Mouse (Mus musculus): ENCODE data around the gene Grap2. TPM values are rescaled to one million over a fixed set of nuclear protein-coding genes. Genes with fewer than 3 reads are reported as not detected.

Gene Grap2
- 3.6 and 4.3 TPM in 2 replicates for total RNA-seq (2015)
- total RNA-seq (2017): 7.3 and 7.4 TPM in 2 replicates

GRCm38 (mm10) chr15:80572291-80572690, at the start of gene Grap2:
Gene Grap2, plus strand, starts transcription at chr15:80572594.
- peak; percentile 95 for ATAC-seq (ENCODE audit: poor library complexity, severe bottlenecking)

GRCm38 (mm10) chr15:80529955-80530869, 42.2 kb upstream of the Grap2 start:
- no peak for ATAC-seq (ENCODE audit: poor library complexity, severe bottlenecking)

- no peak for ATAC-seq (ENCODE audit: poor library complexity, severe bottlenecking)
Measured at GRCm38 (mm10) chr15:80531026-80531425, 41.4 kb upstream of the Grap2 start.

- ATAC-seq (ENCODE audit: poor library complexity, severe bottlenecking): no peak
Measured at GRCm38 (mm10) chr15:80532281-80533072, 39.9 kb upstream of the Grap2 start.

GRCm38 (mm10) chr15:80533274-80533673, 39.1 kb upstream of the Grap2 start:
- ATAC-seq (ENCODE audit: poor library complexity, severe bottlenecking): no peak

- ATAC-seq (ENCODE audit: poor library complexity, severe bottlenecking): no peak
Measured at GRCm38 (mm10) chr15:80536051-80536450, 36.3 kb upstream of the Grap2 start.

- ATAC-seq (ENCODE audit: poor library complexity, severe bottlenecking): no peak
Measured at GRCm38 (mm10) chr15:80538075-80538474, 34.3 kb upstream of the Grap2 start.

- no peak for ATAC-seq (ENCODE audit: poor library complexity, severe bottlenecking)
Measured at GRCm38 (mm10) chr15:80538671-80539340, 33.6 kb upstream of the Grap2 start.

GRCm38 (mm10) chr15:80544115-80544514, 28.3 kb upstream of the Grap2 start:
- ATAC-seq (ENCODE audit: poor library complexity, severe bottlenecking): 0 out of 2 replicates have a peak, but pooled peaks have one; percentile 38

GRCm38 (mm10) chr15:80545430-80545829, 27.0 kb upstream of the Grap2 start:
- ATAC-seq (ENCODE audit: poor library complexity, severe bottlenecking): no peak

GRCm38 (mm10) chr15:80554860-80555822, 17.3 kb upstream of the Grap2 start:
- no peak for ATAC-seq (ENCODE audit: poor library complexity, severe bottlenecking)

- ATAC-seq (ENCODE audit: poor library complexity, severe bottlenecking): no peak
Measured at GRCm38 (mm10) chr15:80556021-80556420, 16.4 kb upstream of the Grap2 start.

GRCm38 (mm10) chr15:80557745-80558144, 14.6 kb upstream of the Grap2 start:
- ATAC-seq (ENCODE audit: poor library complexity, severe bottlenecking): no peak

GRCm38 (mm10) chr15:80559534-80559933, 12.9 kb upstream of the Grap2 start:
- ATAC-seq (ENCODE audit: poor library complexity, severe bottlenecking): no peak

GRCm38 (mm10) chr15:80559978-80560377, 12.4 kb upstream of the Grap2 start:
- ATAC-seq (ENCODE audit: poor library complexity, severe bottlenecking): no peak

GRCm38 (mm10) chr15:80560646-80561580, 11.5 kb upstream of the Grap2 start:
- peak; percentile 54 for ATAC-seq (ENCODE audit: poor library complexity, severe bottlenecking)

- no peak for ATAC-seq (ENCODE audit: poor library complexity, severe bottlenecking)
Measured at GRCm38 (mm10) chr15:80562446-80562845, 9.9 kb upstream of the Grap2 start.

GRCm38 (mm10) chr15:80563634-80564208, 8.7 kb upstream of the Grap2 start:
- peak; percentile 59 for ATAC-seq (ENCODE audit: poor library complexity, severe bottlenecking)

All from megakaryocyte, adult 5-6 weeks (primary cell).